Mouse (Mus musculus): ENCODE measurements around the gene Rab24. TPM values are rescaled to one million over a fixed set of nuclear protein-coding genes. Genes with fewer than 3 reads are reported as not detected.

The Rab24 gene
- polyA plus RNA-seq, 1 experiment from 2014 or later: 56.3 TPM

GRCm38 (mm10) chr13:55288854-55289253, 32.9 kb downstream of the Rab24 start:
- no peak overlapping the region for H3K27ac ChIP-seq (ENCODE audit: low read depth, low read length)
- peaks cover 31% of the 10 kb centered on the region for H3K36me3 ChIP-seq (ENCODE audit: control insufficient read depth, insufficient read depth, low read length)
- 80% methylated on average over 3 of the region's 3 CpGs for WGBS (ENCODE audit: insufficient replicate concordance)
- no peak for ATAC-seq (replicated peaks; ENCODE audit: insufficient number of reproducible peaks, low FRiP score, low TSS enrichment)
- no peaks in the 10 kb centered on the region for H3K27me3 ChIP-seq (ENCODE audit: control insufficient read depth, insufficient read depth, low read length)
- H3K4me2 ChIP-seq: no peak overlapping the region
- no peaks in the 10 kb centered on the region for H3K4me1 ChIP-seq (ENCODE audit: control insufficient read depth, insufficient read depth, low read length)
- H3K9ac ChIP-seq (ENCODE audit: low read depth, low read length): no peak overlapping the region
- H3K9me3 ChIP-seq (replicated peaks; ENCODE audit: control insufficient read depth, low read length): no peaks in the 10 kb centered on the region
- no peak overlapping the region for H3K4me3 ChIP-seq (ENCODE audit: low read depth, low read length)

GRCm38 (mm10) chr13:55277646-55278045, 44.1 kb downstream of the Rab24 start:
- no peak overlapping the region for H3K4me2 ChIP-seq
- 86% methylated on average over 5 of the region's 5 CpGs for WGBS (ENCODE audit: insufficient replicate concordance)
- no peak overlapping the region for H3K4me3 ChIP-seq (ENCODE audit: low read depth, low read length)
- H3K27ac ChIP-seq (ENCODE audit: low read depth, low read length): no peak overlapping the region
- H3K9me3 ChIP-seq (replicated peaks; ENCODE audit: control insufficient read depth, low read length): no peaks in the 10 kb centered on the region
- no peak for ATAC-seq (replicated peaks; ENCODE audit: insufficient number of reproducible peaks, low FRiP score, low TSS enrichment)
- no peaks in the 10 kb centered on the region for H3K4me1 ChIP-seq (ENCODE audit: control insufficient read depth, insufficient read depth, low read length)
- H3K27me3 ChIP-seq (ENCODE audit: control insufficient read depth, insufficient read depth, low read length): no peaks in the 10 kb centered on the region
- peaks cover 26% of the 10 kb centered on the region for H3K36me3 ChIP-seq (ENCODE audit: control insufficient read depth, insufficient read depth, low read length)
- H3K9ac ChIP-seq (ENCODE audit: low read depth, low read length): no peak overlapping the region

- H3K36me3 ChIP-seq (ENCODE audit: control insufficient read depth, insufficient read depth, low read length): peaks cover 23% of the 10 kb centered on the region
- H3K4me3 ChIP-seq (ENCODE audit: low read depth, low read length): no peak overlapping the region
- ATAC-seq (replicated peaks; ENCODE audit: insufficient number of reproducible peaks, low FRiP score, low TSS enrichment): no peak
- no peak overlapping the region for H3K27ac ChIP-seq (ENCODE audit: low read depth, low read length)
- 92% methylated on average over 5 of the region's 5 CpGs for WGBS (ENCODE audit: insufficient replicate concordance)
- H3K4me2 ChIP-seq: no peak overlapping the region
- H3K9me3 ChIP-seq (replicated peaks; ENCODE audit: control insufficient read depth, low read length): no peaks in the 10 kb centered on the region
- no peaks in the 10 kb centered on the region for H3K27me3 ChIP-seq (ENCODE audit: control insufficient read depth, insufficient read depth, low read length)
- H3K4me1 ChIP-seq (ENCODE audit: control insufficient read depth, insufficient read depth, low read length): no peaks in the 10 kb centered on the region
- H3K9ac ChIP-seq (ENCODE audit: low read depth, low read length): no peak overlapping the region
Observed at GRCm38 (mm10) chr13:55277203-55277602, 44.5 kb downstream of the Rab24 start.

Other genes starting within 250 kb of the Rab24 start
- gene Uimc1, start 221.6 kb downstream of the Rab24 start, polyA plus RNA-seq (2014; fragmentation: Nextera tagmentation; extraction: Ambion mirVana): 18.3 and 18.7 TPM in 2 replicates
- 14.7 and 17.9 TPM in 2 replicates for gene Zfp346, start 216.6 kb downstream of the Rab24 start, polyA plus RNA-seq (2014; fragmentation: Nextera tagmentation; extraction: Ambion mirVana)
- not detected in 2 replicates for gene Gm17617, start 188.4 kb downstream of the Rab24 start, polyA plus RNA-seq (2014; fragmentation: Nextera tagmentation; extraction: Ambion mirVana)
- 0.56 and 0.64 TPM in 2 replicates for gene Fgfr4, start 169.3 kb downstream of the Rab24 start, polyA plus RNA-seq (2014; fragmentation: Nextera tagmentation; extraction: Ambion mirVana)
- gene Nsd1, start 112.2 kb downstream of the Rab24 start, polyA plus RNA-seq (2014; fragmentation: Nextera tagmentation; extraction: Ambion mirVana): 41.8 and 72.1 TPM in 2 replicates
- gene Prelid1, start 1.4 kb downstream of the Rab24 start, polyA plus RNA-seq (2014; fragmentation: Nextera tagmentation; extraction: Ambion mirVana): 428 and 447 TPM in 2 replicates
- 17.6 and 18.0 TPM in 2 replicates for gene Mxd3, start 7.9 kb upstream of the Rab24 start, polyA plus RNA-seq (2014; fragmentation: Nextera tagmentation; extraction: Ambion mirVana)
- 72.5 and 90.8 TPM in 2 replicates for gene Lman2, start 40.8 kb upstream of the Rab24 start, polyA plus RNA-seq (2014; fragmentation: Nextera tagmentation; extraction: Ambion mirVana)
- 0.15 and 0.31 TPM in 2 replicates for gene Rgs14, start 47.8 kb upstream of the Rab24 start, polyA plus RNA-seq (2014; fragmentation: Nextera tagmentation; extraction: Ambion mirVana)
- not detected in 2 replicates for gene Slc34a1, start 76.2 kb upstream of the Rab24 start, polyA plus RNA-seq (2014; fragmentation: Nextera tagmentation; extraction: Ambion mirVana)
- gene Pfn3, start 93.3 kb upstream of the Rab24 start, polyA plus RNA-seq (2014; fragmentation: Nextera tagmentation; extraction: Ambion mirVana): not detected in 2 replicates
- 0.42 and 1.5 TPM in 2 replicates for gene F12, start 104.8 kb upstream of the Rab24 start, polyA plus RNA-seq (2014; fragmentation: Nextera tagmentation; extraction: Ambion mirVana)
- 24.3 and 26.9 TPM in 2 replicates for gene Grk6, start 123.1 kb upstream of the Rab24 start, polyA plus RNA-seq (2014; fragmentation: Nextera tagmentation; extraction: Ambion mirVana)
- gene Prr7, start 142.3 kb upstream of the Rab24 start, polyA plus RNA-seq (2014; fragmentation: Nextera tagmentation; extraction: Ambion mirVana): 0.21 and 0.34 TPM in 2 replicates
- 64.1 and 83.0 TPM in 2 replicates for gene Dbn1, start 166.2 kb upstream of the Rab24 start, polyA plus RNA-seq (2014; fragmentation: Nextera tagmentation; extraction: Ambion mirVana)
- gene Pdlim7, start 191.7 kb upstream of the Rab24 start, polyA plus RNA-seq (2014; fragmentation: Nextera tagmentation; extraction: Ambion mirVana): 439 and 451 TPM in 2 replicates
- 0.90 and 1.1 TPM in 2 replicates for gene Dok3, start 207.3 kb upstream of the Rab24 start, polyA plus RNA-seq (2014; fragmentation: Nextera tagmentation; extraction: Ambion mirVana)
- gene Ddx41, start 214.7 kb upstream of the Rab24 start, polyA plus RNA-seq (2014; fragmentation: Nextera tagmentation; extraction: Ambion mirVana): 36.5 and 39.9 TPM in 2 replicates
- gene Fam193b, start 249.2 kb upstream of the Rab24 start, polyA plus RNA-seq (2014; fragmentation: Nextera tagmentation; extraction: Ambion mirVana): 19.1 and 21.9 TPM in 2 replicates